Mouse (Mus musculus) embryo, embryonic 11 days (tissue): Measurements from ENCODE around the gene Rbm19.
A peak's percentile ranks its signal among the peaks of the same experiment; 100 is the strongest.

ENCODE experiments used
- DNase-seq: peaks from one replicate; pipeline ENCODE4 v3.0.0-alpha.2; 2015

Rbm19 gene

GRCm38 (mm10) chr5:120171865-120172728 is 55.8 kb downstream of the Rbm19 start:
- DNase-seq: peak; percentile 29

DNA sequence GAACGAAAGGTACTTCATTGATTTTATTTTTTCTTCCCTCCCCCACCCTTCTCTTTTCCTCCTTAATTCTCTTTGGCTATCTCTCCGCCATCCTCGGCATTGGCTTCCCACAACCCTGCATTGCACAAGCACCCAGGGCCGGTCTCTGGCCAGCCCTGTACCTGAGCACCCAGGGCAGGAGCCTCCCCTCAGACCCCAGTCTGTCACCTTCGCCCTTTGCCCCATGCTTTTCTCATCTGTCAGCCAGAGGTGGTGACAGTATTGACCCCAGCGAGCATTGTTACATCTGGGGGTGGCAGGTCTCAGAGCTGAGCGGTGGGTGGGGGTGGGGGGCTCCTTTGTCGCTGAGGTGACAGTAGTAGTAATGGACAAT is 56.5 kb downstream of the Rbm19 start:
- no peak for DNase-seq

DNA sequence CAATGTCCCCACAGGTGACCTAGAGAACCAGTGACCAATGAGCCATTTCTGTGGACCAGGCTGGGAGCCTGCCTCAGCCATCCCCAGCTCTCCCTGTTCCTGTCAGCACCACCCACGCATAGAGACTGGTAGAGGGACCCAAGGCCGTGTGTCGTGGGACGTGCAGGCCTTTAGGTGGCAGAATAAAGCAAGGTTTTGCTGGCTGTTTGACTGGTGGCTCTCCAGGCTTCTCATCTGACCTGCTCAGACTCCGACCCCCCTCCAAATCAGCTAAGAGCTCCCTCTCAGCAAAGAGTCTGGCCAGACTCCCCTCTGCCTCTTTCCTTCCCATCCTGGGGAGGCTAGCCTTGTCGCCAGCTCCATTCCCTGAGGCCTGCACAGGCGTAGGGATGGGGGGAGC is 58.1 kb downstream of the Rbm19 start:
- peak; percentile 31 for DNase-seq

DNA sequence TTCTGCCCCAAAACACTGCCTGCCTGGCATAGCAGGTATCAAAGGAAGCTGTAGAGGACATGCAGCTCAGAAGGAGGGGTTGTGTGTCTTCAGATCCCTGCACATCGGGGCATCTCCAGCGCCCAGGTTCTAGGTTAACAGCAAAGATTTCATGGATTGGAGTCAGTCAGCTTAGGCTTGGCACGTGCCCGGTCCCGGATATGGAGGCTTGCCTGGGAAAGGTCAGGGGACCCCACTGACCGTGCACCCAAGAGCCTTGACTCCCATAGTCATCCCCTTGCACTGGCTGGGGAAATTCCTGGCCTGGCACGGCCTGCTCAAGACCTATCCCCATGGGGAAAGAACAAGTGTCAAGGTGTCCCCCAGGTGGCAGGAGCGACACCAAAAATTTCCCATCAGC is 59.0 kb downstream of the Rbm19 start:
- DNase-seq: no peak

DNA sequence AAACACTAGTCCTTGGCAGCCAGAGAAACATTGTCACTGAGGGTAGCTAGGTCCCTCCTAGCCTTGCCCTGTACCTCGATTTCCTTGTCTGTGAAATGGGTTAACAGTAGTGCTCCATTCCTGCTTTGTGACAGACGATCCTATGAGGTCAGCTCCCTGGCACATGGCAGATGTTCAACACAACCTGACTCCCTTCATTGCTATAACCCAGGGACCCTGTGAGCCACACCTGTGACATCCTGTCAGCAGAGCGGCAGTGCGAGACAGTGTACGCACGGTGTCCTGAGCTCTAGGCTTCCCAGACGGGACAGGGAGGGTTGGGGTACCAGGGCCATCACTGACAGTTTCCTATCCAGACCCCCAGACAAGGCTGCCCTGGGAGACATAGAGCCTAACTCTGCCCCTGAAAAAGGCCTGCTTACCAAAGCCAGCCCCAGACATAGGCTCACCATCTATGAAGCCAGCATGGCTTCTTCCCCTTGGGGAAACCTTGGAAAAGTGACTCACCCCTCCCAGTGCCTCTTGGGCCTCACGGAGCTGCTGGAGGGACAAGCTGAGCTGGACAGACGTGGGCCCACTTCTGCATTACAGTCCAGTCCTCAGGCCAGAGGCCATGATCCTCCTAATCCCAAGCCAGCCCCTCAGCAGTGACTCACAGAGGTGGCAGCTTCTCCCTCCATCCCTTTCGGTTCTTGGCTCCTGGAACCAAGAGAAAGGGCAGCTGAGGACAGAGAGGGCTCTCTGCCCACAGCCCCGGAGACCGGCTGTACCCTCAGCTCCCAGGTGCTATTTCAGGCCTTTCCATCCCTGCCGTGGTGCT is 60.2 kb downstream of the Rbm19 start:
- DNase-seq: no peak

DNA sequence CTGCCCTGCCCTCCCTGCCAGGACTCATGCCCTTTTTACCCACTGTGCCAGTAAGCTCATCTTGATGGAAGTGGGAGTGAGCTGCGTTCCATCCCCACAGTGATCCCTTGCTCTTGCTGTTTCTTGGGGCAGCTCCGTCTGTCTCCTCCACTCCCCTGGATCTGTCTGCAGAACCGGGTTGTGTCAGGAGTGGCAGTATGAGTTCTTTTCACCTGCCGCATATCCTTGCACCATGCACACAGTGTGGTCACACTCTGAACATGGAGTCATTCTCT is 60.7 kb downstream of the Rbm19 start:
- DNase-seq: no peak

DNA sequence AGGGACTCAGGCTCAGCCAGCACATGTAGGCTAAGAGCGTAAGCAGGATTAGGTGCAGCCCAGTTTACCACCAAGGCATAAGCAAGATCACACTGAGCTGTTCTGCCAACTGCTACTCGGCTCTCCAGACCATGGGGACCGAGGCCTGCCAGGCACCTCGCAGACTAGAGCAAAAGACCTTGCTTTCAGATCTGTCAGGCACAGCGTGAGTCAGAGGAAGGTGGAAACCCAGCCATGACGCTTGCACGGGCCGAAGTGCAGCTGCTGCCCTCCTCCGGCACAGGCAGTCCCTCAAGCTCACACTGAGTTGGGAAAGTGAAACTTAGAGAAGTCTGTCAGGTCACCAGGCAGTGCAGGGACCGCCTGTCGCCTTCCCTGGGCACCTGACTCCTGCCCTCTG is 63.8 kb downstream of the Rbm19 start:
- DNase-seq: no peak

DNA sequence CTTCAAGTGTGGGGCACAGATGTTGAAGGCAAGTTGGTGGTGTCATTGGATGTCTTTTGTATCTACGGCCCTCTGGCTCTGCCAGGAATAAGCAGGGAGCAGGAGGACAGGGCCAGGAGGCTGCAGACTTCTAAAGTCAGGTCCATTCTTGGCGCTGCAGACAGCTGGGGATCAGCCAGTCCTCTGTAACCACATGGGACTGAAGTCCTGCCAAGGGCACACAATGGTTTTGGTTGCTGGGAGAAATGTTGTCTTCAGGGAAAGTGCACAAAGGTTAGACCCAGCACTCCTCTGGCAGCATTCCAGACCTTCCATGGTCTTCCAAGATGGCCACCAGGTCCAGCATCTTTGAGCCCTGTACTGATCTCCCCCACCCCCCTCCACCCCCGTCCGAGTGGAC is 65.1 kb downstream of the Rbm19 start:
- DNase-seq: no peak

- DNase-seq: no peak
Observed at GRCm38 (mm10) chr5:120183321-120183720, 67.1 kb downstream of the Rbm19 start.

- no peak for DNase-seq
Observed at GRCm38 (mm10) chr5:120183790-120184189, 67.5 kb downstream of the Rbm19 start.

DNA sequence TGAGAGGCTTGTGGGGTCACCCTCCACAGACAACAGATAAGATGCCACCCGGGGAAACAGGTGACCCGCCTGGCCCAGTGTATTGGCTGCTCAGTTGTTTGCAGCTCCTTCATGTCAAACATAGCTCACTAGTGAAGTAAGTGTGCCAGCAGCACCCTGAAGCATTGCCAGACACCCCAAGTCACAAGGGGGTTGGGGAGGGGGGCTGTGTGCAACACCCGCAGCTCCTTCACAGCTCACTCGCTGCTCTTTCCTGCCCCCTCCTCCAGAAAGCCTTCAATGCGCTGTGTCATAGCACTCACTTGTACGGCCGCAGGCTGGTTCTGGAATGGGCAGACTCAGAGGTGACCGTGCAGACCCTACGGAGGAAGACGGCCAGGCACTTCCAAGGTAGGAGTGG is 69.7 kb downstream of the Rbm19 start:
- DNase-seq: no peak

- no peak for DNase-seq
Observed at GRCm38 (mm10) chr5:120188541-120188940, 72.3 kb downstream of the Rbm19 start.

GRCm38 (mm10) chr5:120190001-120190582 is 73.8 kb downstream of the Rbm19 start:
- no peak for DNase-seq

GRCm38 (mm10) chr5:120191620-120192019 is 75.4 kb downstream of the Rbm19 start:
- DNase-seq: no peak

- no peak for DNase-seq
Observed at GRCm38 (mm10) chr5:120194309-120194941, 78.2 kb downstream of the Rbm19 start.

DNA sequence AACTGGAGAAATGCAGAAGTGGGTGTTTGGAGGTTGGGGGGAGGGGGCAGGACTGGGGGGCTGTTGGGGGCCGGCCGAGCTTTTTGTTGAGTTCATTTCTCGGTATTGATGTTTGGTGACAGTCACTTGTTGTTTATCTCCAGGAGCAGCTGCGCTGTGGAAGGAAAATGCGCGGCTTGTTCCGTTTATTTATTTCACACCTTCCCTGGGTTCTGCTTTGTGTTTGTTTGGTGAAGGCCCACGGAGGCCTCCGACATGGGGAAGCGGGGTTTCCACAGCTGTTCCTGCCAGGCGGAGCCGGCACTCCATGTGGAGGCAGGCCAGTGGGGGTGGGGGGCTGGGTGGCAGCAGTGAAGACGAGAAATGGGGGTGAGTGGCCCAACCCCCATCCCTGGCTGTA is 78.7 kb downstream of the Rbm19 start:
- DNase-seq: no peak

DNA sequence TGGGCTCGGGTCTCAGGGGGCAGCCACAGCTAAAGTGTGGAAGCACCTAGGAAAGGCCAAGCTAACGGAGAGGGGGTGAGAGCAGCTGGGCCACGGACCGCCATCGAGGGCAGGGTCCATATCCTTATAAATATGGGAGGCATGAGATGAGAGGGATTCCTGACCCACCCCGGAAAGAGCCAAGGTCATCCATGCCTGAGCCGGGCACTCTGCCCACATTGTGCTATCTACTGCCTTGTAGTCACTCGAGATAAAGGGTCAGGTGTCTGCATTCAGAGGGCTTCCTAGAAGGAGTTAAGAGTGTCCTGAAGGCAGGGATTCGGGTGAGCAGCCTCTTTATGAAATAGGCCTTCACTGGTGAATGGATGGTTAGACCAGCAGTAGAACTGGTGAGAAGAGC is 80.6 kb downstream of the Rbm19 start:
- DNase-seq: no peak

- no peak for DNase-seq
Observed at GRCm38 (mm10) chr5:120197813-120198387, 81.6 kb downstream of the Rbm19 start.

DNA sequence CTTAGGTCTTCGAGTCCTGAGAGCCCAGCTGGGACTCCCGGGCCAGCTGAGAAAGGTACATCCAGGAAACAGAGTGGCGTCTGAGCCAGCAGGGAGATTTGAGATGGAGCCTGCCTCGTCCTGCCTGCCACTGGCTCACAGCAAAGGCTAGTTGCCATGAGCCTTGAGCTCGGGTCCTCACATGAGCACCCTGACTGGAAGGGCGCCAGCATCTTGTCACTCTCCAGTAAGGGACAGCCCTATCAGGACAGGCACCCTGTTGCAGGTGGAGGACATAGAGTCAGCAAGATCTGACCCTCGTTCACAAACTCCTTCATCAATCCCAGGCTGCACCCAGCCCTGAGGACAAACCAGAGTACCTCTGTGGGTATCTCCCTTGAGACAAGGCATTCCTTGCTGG is 83.6 kb downstream of the Rbm19 start:
- no peak for DNase-seq

DNA sequence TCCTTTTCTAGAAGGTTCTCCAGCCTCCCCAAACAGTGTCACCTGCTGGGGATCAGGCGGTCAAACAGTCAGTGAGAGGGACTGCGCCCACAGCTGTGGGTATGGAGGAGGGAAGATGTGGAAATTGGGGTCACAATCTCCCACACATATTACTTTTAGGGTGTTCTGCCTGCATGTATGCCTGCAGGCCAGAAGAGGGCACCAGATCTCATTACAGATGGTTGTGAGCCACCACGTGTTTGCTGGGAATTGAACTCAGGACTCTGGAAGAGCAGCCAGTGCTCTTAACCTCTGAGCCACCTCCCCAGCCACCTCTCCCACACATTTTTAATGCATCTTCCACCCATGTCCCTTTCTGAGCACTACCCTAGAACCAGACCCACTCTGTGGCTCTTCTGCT is 88.1 kb downstream of the Rbm19 start:
- DNase-seq: no peak

DNA sequence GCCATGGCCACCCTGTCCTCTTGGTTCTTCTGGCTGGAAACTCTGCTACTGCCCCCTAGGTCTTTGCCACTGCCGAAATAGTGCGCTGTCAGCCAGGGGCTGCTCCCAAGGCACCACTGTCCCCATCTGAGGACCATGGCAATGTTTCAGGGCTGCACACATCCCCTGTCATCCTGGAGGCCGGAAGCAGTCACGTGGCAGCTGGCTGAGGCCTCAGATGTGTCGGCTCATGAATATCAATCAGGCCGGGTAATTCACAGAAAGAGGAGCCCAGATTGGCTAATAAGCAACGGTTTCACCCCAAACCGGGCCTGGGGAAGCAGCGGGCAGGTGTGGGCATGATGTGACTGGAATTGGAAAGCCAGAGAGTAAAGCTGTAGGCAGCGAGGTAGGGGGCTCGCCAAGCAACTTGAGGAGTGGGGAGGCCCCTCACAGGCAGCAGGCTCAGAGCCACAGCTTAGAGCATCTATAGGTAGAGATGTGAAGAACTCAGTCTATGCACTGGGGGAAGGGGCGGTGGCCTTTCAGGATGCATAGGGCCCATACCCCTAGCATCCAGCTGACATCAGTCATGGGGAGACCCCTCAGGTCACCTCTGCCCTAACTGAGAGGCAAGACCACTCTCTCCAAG is 90.2 kb downstream of the Rbm19 start:
- peak; percentile 51 for DNase-seq

- DNase-seq: no peak
Observed at GRCm38 (mm10) chr5:120207492-120207891, 91.2 kb downstream of the Rbm19 start.

DNA sequence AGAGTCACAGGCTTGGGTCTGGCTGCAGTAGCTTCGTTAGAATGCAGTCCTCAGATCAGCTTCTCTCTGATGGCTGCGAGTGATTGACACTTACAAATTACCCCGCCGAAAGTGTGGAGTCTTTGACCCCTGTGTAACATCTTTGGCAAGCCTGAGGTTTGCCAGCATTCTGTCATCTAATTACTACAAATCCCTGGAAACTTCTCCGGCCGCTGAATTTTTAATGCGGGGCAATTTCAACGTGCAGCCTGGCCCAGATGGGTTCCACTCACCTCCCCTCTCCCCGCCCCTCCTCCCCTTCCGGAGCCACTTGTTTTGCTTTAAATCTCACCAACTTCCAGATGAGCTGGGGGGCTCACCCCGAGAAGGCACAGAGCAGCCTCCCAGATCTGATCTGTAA is 94.4 kb downstream of the Rbm19 start:
- DNase-seq: peak; percentile 62
